Mouse (Mus musculus) CH12.LX (cell line): ENCODE data around the gene Ehd1. TPM values are rescaled to one million over a fixed set of nuclear protein-coding genes. Genes with fewer than 3 reads are reported as not detected.
"Not testable (repeated sequence)": the region's sequence is repeated elsewhere in the genome, so short reads cannot be mapped to it uniquely, and the experiment has no call there.

Experiments
- DNase-seq: peaks from one replicate; pipeline ENCODE4 v3.0.0-alpha.2; 2013; ENCODE audit errors: extremely low read depth
- H3K27ac ChIP-seq: 2 replicates; pipeline ENCODE4 v1.5.1; 2012; ENCODE audit warnings: low read depth, mild to moderate bottlenecking, control low read depth, moderate library complexity; ENCODE audit not compliant: insufficient read depth
- H3K27me3 ChIP-seq: replicated peaks from 2 replicates; pipeline ENCODE3; 2012; ENCODE audit warnings: inconsistent platforms
- H3K36me3 ChIP-seq, 2 experiments: replicated peaks in 1 of 2; 2 replicates each; pipeline versions ENCODE3 to v1.6.1; 2012; ENCODE audit warnings: inconsistent platforms in 1 of 2, low read length in 1 of 2, mild to moderate bottlenecking in 1 of 2, mixed read lengths in 1 of 2, moderate library complexity in 1 of 2; ENCODE audit not compliant: control insufficient read depth in 1 of 2, insufficient read depth in 1 of 2
- H3K4me1 ChIP-seq, 2 experiments: 2 replicates each; pipeline ENCODE4 v1.6.1; 2012; ENCODE audit warnings: inconsistent platforms in 1 of 2, moderate library complexity in 1 of 2; ENCODE audit not compliant: insufficient read depth in 2 of 2, control insufficient read depth in 1 of 2
- H3K4me2 ChIP-seq: 2 replicates; pipeline ENCODE4 v1.6.1; 2012; ENCODE audit warnings: low read depth, mild to moderate bottlenecking, control low read depth; ENCODE audit not compliant: poor library complexity, insufficient read depth, severe bottlenecking
- H3K4me3 ChIP-seq, 3 experiments: fragments of 150-350 bp in 1 of 3; sonication (generic) in 1 of 3; replicated peaks in 1 of 3; 2 replicates each; pipeline versions ENCODE3 to v1.5.1; 2011 to 2012; ENCODE audit warnings: low read depth in 2 of 3, low read length in 2 of 3, mild to moderate bottlenecking in 2 of 3, moderate library complexity in 2 of 3, control low read depth in 1 of 3, improper control_type of control experiment in 1 of 3, inconsistent platforms in 1 of 3, mixed read lengths in 1 of 3; ENCODE audit not compliant: poor library complexity in 1 of 3
- H3K79me2 ChIP-seq: replicated peaks from 2 replicates; pipeline ENCODE4 v1.6.1; 2012; ENCODE audit warnings: mild to moderate bottlenecking, moderate library complexity; ENCODE audit not compliant: control insufficient read depth, poor library complexity, insufficient read depth, severe bottlenecking; ENCODE audit errors: extremely low read depth
- H3K9ac ChIP-seq: 2 replicates; pipeline ENCODE4 v1.6.1; 2012; ENCODE audit warnings: low read depth, mild to moderate bottlenecking, control low read depth, moderate library complexity; ENCODE audit not compliant: insufficient read depth
- H3K9me3 ChIP-seq: replicated peaks from 2 replicates; pipeline ENCODE3; 2012; ENCODE audit warnings: low read length, inconsistent platforms, mixed read lengths
- BHLHE40 ChIP-seq: IDR thresholded peaks from 2 replicates; pipeline ENCODE4 v1.6.1; 2011; ENCODE audit warnings: mild to moderate bottlenecking, low read depth, low read length, improper control_type of control experiment
- CTCF ChIP-seq, 2 experiments: IDR thresholded peaks in 1 of 2; conservative IDR thresholded peaks in 1 of 2; 2 replicates each; pipeline ENCODE4 v1.5.1; 2011 to 2012; ENCODE audit warnings: low read depth in 2 of 2, low read length in 2 of 2, improper control_type of control experiment in 1 of 2, inconsistent platforms in 1 of 2, mild to moderate bottlenecking in 1 of 2, moderate library complexity in 1 of 2
- E2F4 ChIP-seq: IDR thresholded peaks from 2 replicates; pipeline ENCODE4 v1.6.1; 2011; ENCODE audit warnings: low read depth, low read length, improper control_type of control experiment; ENCODE audit not compliant: insufficient replicate concordance
- IRF4 ChIP-seq: IDR thresholded peaks from 2 replicates; pipeline ENCODE4 v1.6.1; 2014; ENCODE audit warnings: low read depth, mild to moderate bottlenecking, inconsistent platforms, low read length, improper control_type of control experiment
- JUN ChIP-seq: IDR thresholded peaks from 2 replicates; pipeline ENCODE4 v1.6.1; 2011; ENCODE audit warnings: low read depth, mild to moderate bottlenecking, low read length, improper control_type of control experiment, moderate library complexity; ENCODE audit not compliant: insufficient read depth
- KAT2A ChIP-seq: IDR thresholded peaks from 2 replicates; pipeline ENCODE4 v1.6.1; 2012; ENCODE audit warnings: low read length, improper control_type of control experiment, inconsistent platforms; ENCODE audit not compliant: insufficient replicate concordance
- MEF2A ChIP-seq: IDR thresholded peaks from 2 replicates; pipeline ENCODE4 v1.6.1; 2014; ENCODE audit warnings: low read depth, mild to moderate bottlenecking, inconsistent platforms, low read length, improper control_type of control experiment, borderline replicate concordance
- MXI1 ChIP-seq: IDR thresholded peaks from 2 replicates; pipeline ENCODE4 v1.6.1; 2011; ENCODE audit warnings: mild to moderate bottlenecking, low read depth, low read length, improper control_type of control experiment
- UBTF ChIP-seq: IDR thresholded peaks from 2 replicates; pipeline ENCODE4 v1.6.1; 2012; ENCODE audit warnings: low read depth, mild to moderate bottlenecking, inconsistent platforms, low read length, improper control_type of control experiment, moderate library complexity
- dilution Hi-C: fragments of 300-500 bp; cut with MboI; formaldehyde crosslinking; loops from 2 replicates; pipeline ENCODE4 v1.14.3; 2020; ENCODE audit warnings: low sequenced_read_pairs; ENCODE audit not compliant: extremely low pct_unique_long_range_greater_than_20kb, extremely low pct_ligation_motif_present
- in situ Hi-C: fragments of 300-500 bp; cut with MboI; formaldehyde crosslinking; loops from 3 replicates; pipeline ENCODE4 v1.14.3; 2019; ENCODE audit warnings: low sequenced_read_pairs, low pct_ligation_motif_present, low pct_unique_long_range_greater_than_20kb, mixed read lengths
- polyA plus RNA-seq: library from polyadenylated mRNA; unstranded; fragments of >175 nt; gene quantifications from 2 replicates; pipeline ENCODE4 v1.2.1, GENCODE M21; 2012; ENCODE audit warnings: low read depth; ENCODE audit not compliant: insufficient read length
- total RNA-seq, 2 experiments: library from RNA; depleted of rRNA; stranded (reverse); fragments of 300-350 nt in 1 of 2; fragments of >200 nt in 1 of 2; gene quantifications; 2 replicates each; pipeline ENCODE4 v1.2.3; 2012 to 2014

Ehd1 gene
- total and polyA plus RNA-seq, 3 experiments, result 131 to 400 (median 245) TPM

DNA sequence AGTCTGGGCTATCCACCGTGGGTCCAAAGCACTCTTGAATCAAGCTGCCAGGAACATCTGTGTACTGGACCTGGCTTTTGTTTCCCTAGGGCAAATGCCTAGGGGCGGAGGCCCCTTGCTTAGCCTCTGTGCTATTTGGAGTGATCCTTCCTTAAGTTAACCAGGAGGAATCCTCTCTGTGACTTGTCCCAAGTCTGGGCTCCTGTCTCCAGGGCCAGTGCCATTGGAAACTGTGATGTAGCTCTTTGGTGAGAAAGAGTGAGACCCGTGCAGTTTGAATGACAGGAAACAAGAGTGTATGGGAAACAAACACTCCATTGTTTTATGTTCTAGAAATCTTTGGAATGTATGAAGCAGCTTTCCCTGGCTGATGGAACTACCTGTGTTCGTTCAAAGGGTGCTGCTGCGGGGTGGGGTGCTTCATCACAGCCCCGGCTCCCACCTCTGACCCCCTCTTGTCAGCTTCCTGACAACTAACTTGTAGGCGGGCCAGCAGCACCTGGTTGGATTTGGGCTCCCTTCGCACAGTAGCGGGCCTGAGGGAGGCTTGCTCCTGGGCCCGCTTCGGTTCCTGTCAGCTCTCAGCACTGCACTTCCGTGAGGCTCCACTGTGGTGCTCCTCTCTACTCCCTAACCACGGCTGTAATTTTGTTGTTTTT lies 11.8 kb downstream of the Ehd1 start:
- dilution Hi-C loops, result no loop called here
- no peaks in the 10 kb centered on the region for H3K9me3 ChIP-seq
- peak overlapping the region; percentile 38; the same call in 1 of the 2 replicates for H3K4me2 ChIP-seq
- peaks cover 86 to 91% of the 10 kb centered on the region in 2 experiments for H3K36me3 ChIP-seq
- H3K79me2 ChIP-seq, result peaks cover 96% of the 10 kb centered on the region
- TF ChIP-seq E2F4 (no peak), KAT2A (no peak), UBTF (no peak), JUN (no peak), BHLHE40 (no peak), MEF2A (no peak)
- H3K4me3 ChIP-seq, result no peak overlapping the region
- no peaks in the 10 kb centered on the region for H3K27me3 ChIP-seq
- in situ Hi-C loops, result no loop called here
- DNase-seq, result no peak
- peak overlapping the region; percentile 14; the same call in 1 of the 2 replicates for H3K9ac ChIP-seq
- peaks cover 73 to 95% of the 10 kb centered on the region in 2 experiments for H3K4me1 ChIP-seq
- peak overlapping the region; percentile 79 for H3K27ac ChIP-seq

DNA sequence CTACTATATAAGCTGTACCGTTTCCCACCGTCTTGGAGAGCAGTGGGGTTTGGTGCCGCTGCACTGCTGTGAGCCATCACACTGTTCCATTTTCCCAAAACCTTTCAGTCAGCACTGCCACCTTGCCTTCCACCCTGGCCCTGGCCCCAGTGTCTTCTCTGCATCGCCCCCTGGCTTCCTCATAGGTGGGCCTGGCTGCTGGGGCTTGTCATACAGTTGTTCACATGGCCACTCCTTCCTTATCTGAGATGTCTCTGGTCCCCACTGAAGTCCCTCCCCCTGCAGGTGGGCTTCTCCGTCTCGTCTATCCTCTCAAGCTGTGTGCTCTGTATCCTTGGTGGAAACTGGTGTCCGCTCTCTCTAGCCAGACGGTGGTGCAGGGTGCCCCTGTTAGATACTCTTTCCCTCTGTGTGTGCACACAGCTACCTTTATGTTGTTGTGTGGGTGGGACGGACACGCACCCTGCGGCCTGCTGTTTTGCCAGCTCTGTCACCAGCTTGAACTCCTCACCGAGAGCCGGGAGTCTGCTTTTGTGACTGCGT lies 13.2 kb downstream of the Ehd1 start:
- no peak for DNase-seq
- Histone ChIP-seq H3K36me3 (peaks cover 86 to 91% of the 10 kb centered on the region in 2 experiments), H3K79me2 (peaks cover 95% of the 10 kb centered on the region), H3K4me2 (no peak overlapping the region; the same call in 1 of the 2 replicates), H3K4me1 (peaks cover 73 to 95% of the 10 kb centered on the region in 2 experiments), H3K9me3 (no peaks in the 10 kb centered on the region), H3K4me3 (peak overlapping the region in 1 of 3 experiments; percentile 19), H3K27ac (peak overlapping the region; percentile 68), H3K27me3 (no peaks in the 10 kb centered on the region), H3K9ac (no peak overlapping the region; the same call in 1 of the 2 replicates)
- TF ChIP-seq MXI1 (no peak), CTCF (conservative IDR thresholded peaks at IDR 0.05 in 1 of 2, IDR thresholded peaks at IDR 0.05 in 1 of 2; ENCODE audit: low read depth in 2 of 2, low read length in 2 of 2) (peak in 1 of 2 experiments; percentile 34; a peak in 2 of 4 replicates)
- in situ Hi-C loops (no loop called here), dilution Hi-C loops (no loop called here)

DNA sequence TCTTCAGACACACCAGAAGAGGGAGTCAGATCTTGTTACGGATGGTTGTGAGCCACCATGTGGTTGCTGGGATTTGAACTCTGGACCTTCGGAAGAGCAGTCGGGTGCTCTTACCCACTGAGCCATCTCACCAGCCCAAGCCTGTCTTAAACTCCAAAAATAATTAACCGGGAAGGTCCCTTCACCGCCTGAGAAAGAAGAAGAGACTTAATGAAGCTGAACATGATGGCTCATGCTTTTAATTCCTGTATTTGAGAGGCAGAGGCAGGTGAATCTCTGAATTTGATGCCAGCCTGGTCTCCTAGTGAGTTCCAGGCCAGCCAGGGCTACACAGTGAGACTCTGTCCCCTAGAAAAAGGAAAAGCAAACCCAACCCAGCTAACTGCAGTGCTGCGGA lies 14.2 kb downstream of the Ehd1 start:
- Histone ChIP-seq H3K36me3 (peaks cover 86 to 91% of the 10 kb centered on the region in 2 experiments), H3K4me1 (peaks cover 76 to 95% of the 10 kb centered on the region in 2 experiments), H3K27ac (peak overlapping the region; percentile 79; the same call in 1 of the 2 replicates), H3K79me2 (peaks cover 94% of the 10 kb centered on the region)
- 0 out of 2 replicates have a peak, but pooled peaks have one; percentile 6 for TF ChIP-seq IRF4
- peak in 1 of 2 experiments; percentile 2; a peak in 1 of 4 replicates for TF ChIP-seq CTCF (conservative IDR thresholded peaks at IDR 0.05 in 1 of 2, IDR thresholded peaks at IDR 0.05 in 1 of 2; ENCODE audit: low read depth in 2 of 2, low read length in 2 of 2)
- H3K4me2 ChIP-seq, DNase-seq, H3K9me3 ChIP-seq, H3K9ac ChIP-seq, H3K4me3 ChIP-seq, in situ Hi-C loops, dilution Hi-C loops, H3K27me3 ChIP-seq: not testable (repeated sequence)
